Mouse (Mus musculus) CH12.LX (cell line): ENCODE data around the gene Sim2. TPM values are rescaled to one million over a fixed set of nuclear protein-coding genes. Genes with fewer than 3 reads are reported as not detected.

Experiments
- DNase-seq: peaks from one replicate; pipeline ENCODE4 v3.0.0-alpha.2; 2013; ENCODE audit errors: extremely low read depth
- H3K27ac ChIP-seq: 2 replicates; pipeline ENCODE4 v1.5.1; 2012; ENCODE audit warnings: low read depth, mild to moderate bottlenecking, control low read depth, moderate library complexity; ENCODE audit not compliant: insufficient read depth
- H3K27me3 ChIP-seq: replicated peaks from 2 replicates; pipeline ENCODE3; 2012; ENCODE audit warnings: inconsistent platforms
- H3K36me3 ChIP-seq, 2 experiments: replicated peaks in 1 of 2; 2 replicates each; pipeline versions ENCODE3 to v1.6.1; 2012; ENCODE audit warnings: inconsistent platforms in 1 of 2, low read length in 1 of 2, mild to moderate bottlenecking in 1 of 2, mixed read lengths in 1 of 2, moderate library complexity in 1 of 2; ENCODE audit not compliant: control insufficient read depth in 1 of 2, insufficient read depth in 1 of 2
- H3K4me1 ChIP-seq, 2 experiments: 2 replicates each; pipeline ENCODE4 v1.6.1; 2012; ENCODE audit warnings: inconsistent platforms in 1 of 2, moderate library complexity in 1 of 2; ENCODE audit not compliant: insufficient read depth in 2 of 2, control insufficient read depth in 1 of 2
- H3K4me2 ChIP-seq: 2 replicates; pipeline ENCODE4 v1.6.1; 2012; ENCODE audit warnings: low read depth, mild to moderate bottlenecking, control low read depth; ENCODE audit not compliant: poor library complexity, insufficient read depth, severe bottlenecking
- H3K4me3 ChIP-seq, 3 experiments: fragments of 150-350 bp in 1 of 3; sonication (generic) in 1 of 3; replicated peaks in 1 of 3; 2 replicates each; pipeline versions ENCODE3 to v1.5.1; 2011 to 2012; ENCODE audit warnings: low read depth in 2 of 3, low read length in 2 of 3, mild to moderate bottlenecking in 2 of 3, moderate library complexity in 2 of 3, control low read depth in 1 of 3, improper control_type of control experiment in 1 of 3, inconsistent platforms in 1 of 3, mixed read lengths in 1 of 3; ENCODE audit not compliant: poor library complexity in 1 of 3
- H3K79me2 ChIP-seq: replicated peaks from 2 replicates; pipeline ENCODE4 v1.6.1; 2012; ENCODE audit warnings: mild to moderate bottlenecking, moderate library complexity; ENCODE audit not compliant: control insufficient read depth, poor library complexity, insufficient read depth, severe bottlenecking; ENCODE audit errors: extremely low read depth
- H3K9ac ChIP-seq: 2 replicates; pipeline ENCODE4 v1.6.1; 2012; ENCODE audit warnings: low read depth, mild to moderate bottlenecking, control low read depth, moderate library complexity; ENCODE audit not compliant: insufficient read depth
- H3K9me3 ChIP-seq: replicated peaks from 2 replicates; pipeline ENCODE3; 2012; ENCODE audit warnings: low read length, inconsistent platforms, mixed read lengths
- CTCF ChIP-seq, 2 experiments: IDR thresholded peaks in 1 of 2; conservative IDR thresholded peaks in 1 of 2; 2 replicates each; pipeline ENCODE4 v1.5.1; 2011 to 2012; ENCODE audit warnings: low read depth in 2 of 2, low read length in 2 of 2, improper control_type of control experiment in 1 of 2, inconsistent platforms in 1 of 2, mild to moderate bottlenecking in 1 of 2, moderate library complexity in 1 of 2
- ETS1 ChIP-seq: conservative IDR thresholded peaks from 2 replicates; pipeline ENCODE4 v1.6.1; 2012; ENCODE audit warnings: low read depth, mild to moderate bottlenecking, inconsistent platforms, low read length, improper control_type of control experiment, moderate library complexity
- GABPA ChIP-seq: IDR thresholded peaks from 2 replicates; pipeline ENCODE4 v1.6.1; 2012; ENCODE audit warnings: low read depth, low read length, improper control_type of control experiment, inconsistent platforms; ENCODE audit not compliant: insufficient replicate concordance
- HCFC1 ChIP-seq: IDR thresholded peaks from 2 replicates; pipeline ENCODE4 v1.6.1; 2012; ENCODE audit warnings: low read depth, mild to moderate bottlenecking, inconsistent platforms, low read length, improper control_type of control experiment
- JUN ChIP-seq: IDR thresholded peaks from 2 replicates; pipeline ENCODE4 v1.6.1; 2011; ENCODE audit warnings: low read depth, mild to moderate bottlenecking, low read length, improper control_type of control experiment, moderate library complexity; ENCODE audit not compliant: insufficient read depth
- KAT2A ChIP-seq: IDR thresholded peaks from 2 replicates; pipeline ENCODE4 v1.6.1; 2012; ENCODE audit warnings: low read length, improper control_type of control experiment, inconsistent platforms; ENCODE audit not compliant: insufficient replicate concordance
- MAFK ChIP-seq: IDR thresholded peaks from 2 replicates; pipeline ENCODE4 v1.6.1; 2011; ENCODE audit warnings: low read length, improper control_type of control experiment; ENCODE audit not compliant: insufficient replicate concordance
- MAX ChIP-seq: IDR thresholded peaks from 2 replicates; pipeline ENCODE4 v1.6.1; 2011; ENCODE audit warnings: low read length, improper control_type of control experiment
- MAZ ChIP-seq: IDR thresholded peaks from 2 replicates; pipeline ENCODE4 v1.6.1; 2012; ENCODE audit warnings: low read depth, mild to moderate bottlenecking, inconsistent platforms, low read length, improper control_type of control experiment, moderate library complexity
- POLR2A ChIP-seq: IDR thresholded peaks from 2 replicates; pipeline ENCODE4 v1.6.1; 2011; ENCODE audit warnings: low read depth, mild to moderate bottlenecking, improper control_type of control experiment, low read length
- RAD21 ChIP-seq: IDR thresholded peaks from 2 replicates; pipeline ENCODE4 v1.6.1; 2011; ENCODE audit warnings: low read depth, mild to moderate bottlenecking, low read length, improper control_type of control experiment, moderate library complexity
- SIN3A ChIP-seq: IDR thresholded peaks from 2 replicates; pipeline ENCODE4 v1.6.1; 2012; ENCODE audit warnings: low read length, improper control_type of control experiment, inconsistent platforms
- TBP ChIP-seq: conservative IDR thresholded peaks from 2 replicates; pipeline ENCODE4 v1.6.1; 2011; ENCODE audit warnings: low read depth, low read length, improper control_type of control experiment
- USF1 ChIP-seq: IDR thresholded peaks from 2 replicates; pipeline ENCODE4 v1.6.1; 2014; ENCODE audit warnings: low read depth, mild to moderate bottlenecking, inconsistent platforms, low read length, improper control_type of control experiment
- USF2 ChIP-seq: conservative IDR thresholded peaks from 2 replicates; pipeline ENCODE4 v1.6.1; 2011; ENCODE audit warnings: low read depth, low read length, improper control_type of control experiment
- ZKSCAN1 ChIP-seq: IDR thresholded peaks from 2 replicates; pipeline ENCODE4 v1.6.1; 2012; ENCODE audit warnings: low read depth, inconsistent platforms, low read length, improper control_type of control experiment, borderline replicate concordance
- ZMIZ1 ChIP-seq: IDR thresholded peaks from 2 replicates; pipeline ENCODE4 v1.6.1; 2012; ENCODE audit warnings: low read depth, mild to moderate bottlenecking, inconsistent platforms, low read length, improper control_type of control experiment
- dilution Hi-C: fragments of 300-500 bp; cut with MboI; formaldehyde crosslinking; loops from 2 replicates; pipeline ENCODE4 v1.14.3; 2020; ENCODE audit warnings: low sequenced_read_pairs; ENCODE audit not compliant: extremely low pct_unique_long_range_greater_than_20kb, extremely low pct_ligation_motif_present
- in situ Hi-C: fragments of 300-500 bp; cut with MboI; formaldehyde crosslinking; loops from 3 replicates; pipeline ENCODE4 v1.14.3; 2019; ENCODE audit warnings: low sequenced_read_pairs, low pct_ligation_motif_present, low pct_unique_long_range_greater_than_20kb, mixed read lengths
- polyA plus RNA-seq: library from polyadenylated mRNA; unstranded; fragments of >175 nt; gene quantifications from 2 replicates; pipeline ENCODE4 v1.2.1, GENCODE M21; 2012; ENCODE audit warnings: low read depth; ENCODE audit not compliant: insufficient read length
- total RNA-seq, 2 experiments: library from RNA; depleted of rRNA; stranded (reverse); fragments of 300-350 nt in 1 of 2; fragments of >200 nt in 1 of 2; gene quantifications; 2 replicates each; pipeline ENCODE4 v1.2.3; 2012 to 2014

The Sim2 gene
- total and polyA plus RNA-seq, 3 experiments: not detected

- Histone ChIP-seq H3K36me3 (peaks cover 0 to 13% of the 10 kb centered on the region in 2 experiments), H3K9me3 (no peaks in the 10 kb centered on the region), H3K79me2 (no peaks in the 10 kb centered on the region), H3K4me2 (no peak overlapping the region), H3K9ac (no peak overlapping the region), H3K4me3 (no peak overlapping the region), H3K4me1 (peaks cover 0 to 8% of the 10 kb centered on the region in 2 experiments; a peak in 2 of 4 replicates), H3K27me3 (no peaks in the 10 kb centered on the region), H3K27ac (no peak overlapping the region)
- in situ Hi-C loops: loop anchor here (5.0 kb wide), 1 partner anchor 52 kb away; no protein-coding TSS in a partner anchor
- TF ChIP-seq MAFK: no peak
- no peak for TF ChIP-seq ZKSCAN1
- no peak for TF ChIP-seq MAZ
- TF ChIP-seq RAD21: no peak
- TF ChIP-seq POLR2A: no peak
- no peak for TF ChIP-seq USF1
- DNase-seq: no peak
- dilution Hi-C loops: no loop called here
Observed at GRCm38 (mm10) chr16:94164236-94164635, 79.5 kb downstream of the Sim2 start.

GRCm38 (mm10) chr16:94164978-94165377, 80.2 kb downstream of the Sim2 start:
- Histone ChIP-seq H3K27ac (no peak overlapping the region), H3K9me3 (no peaks in the 10 kb centered on the region), H3K27me3 (no peaks in the 10 kb centered on the region), H3K36me3 (peaks cover 0 to 14% of the 10 kb centered on the region in 2 experiments), H3K9ac (no peak overlapping the region), H3K4me2 (no peak overlapping the region), H3K4me1 (peaks cover 0 to 5% of the 10 kb centered on the region in 2 experiments; a peak in 2 of 4 replicates), H3K4me3 (no peak overlapping the region), H3K79me2 (no peaks in the 10 kb centered on the region)
- no peak for TF ChIP-seq ZMIZ1
- no peak for TF ChIP-seq USF1
- TF ChIP-seq GABPA: no peak
- TF ChIP-seq MAX: no peak
- TF ChIP-seq TBP: no peak
- no peak for TF ChIP-seq CTCF (conservative IDR thresholded peaks at IDR 0.05 in 1 of 2, IDR thresholded peaks at IDR 0.05 in 1 of 2; ENCODE audit: low read depth in 2 of 2, low read length in 2 of 2)
- TF ChIP-seq USF2: no peak
- TF ChIP-seq ETS1: no peak
- TF ChIP-seq SIN3A: no peak
- no peak for TF ChIP-seq JUN
- TF ChIP-seq KAT2A: no peak
- TF ChIP-seq ZKSCAN1: no peak
- no peak for TF ChIP-seq HCFC1
- dilution Hi-C loops: no loop called here
- no peak for DNase-seq
- in situ Hi-C loops: loop anchor here (5.0 kb wide), 1 partner anchor 53 kb away; no protein-coding TSS in a partner anchor
